Mouse (Mus musculus): ENCODE data around the gene Sec23a.
"Not testable (repeated sequence)": the region's sequence is repeated elsewhere in the genome, so short reads cannot be mapped to it uniquely, and the experiment has no call there.

Sec23a gene

GRCm38 (mm10) chr12:58981178-58981661 is 30.6 kb downstream of the Sec23a start:
- not testable (repeated sequence) for DNase-seq

- no peak for DNase-seq
Measured at GRCm38 (mm10) chr12:58976966-58977365, 34.9 kb downstream of the Sec23a start.

- peak; percentile 6 for DNase-seq
Measured at GRCm38 (mm10) chr12:58964583-58964982, 47.2 kb downstream of the Sec23a start.

GRCm38 (mm10) chr12:58960844-58961243 is 51.0 kb downstream of the Sec23a start:
- DNase-seq = no peak

- no peak for DNase-seq
Measured at GRCm38 (mm10) chr12:58956624-58957023, 55.2 kb downstream of the Sec23a start.

- no peak for DNase-seq
Measured at GRCm38 (mm10) chr12:58956162-58956561, 55.7 kb downstream of the Sec23a start.

- DNase-seq = no peak
Measured at GRCm38 (mm10) chr12:58947879-58948278, 63.9 kb downstream of the Sec23a start.

- DNase-seq = peak; percentile 47
Measured at GRCm38 (mm10) chr12:58947231-58947630, 64.6 kb downstream of the Sec23a start.

- no peak for DNase-seq
Measured at GRCm38 (mm10) chr12:58942544-58942943, 69.3 kb downstream of the Sec23a start.

GRCm38 (mm10) chr12:58934580-58934979 is 77.2 kb downstream of the Sec23a start:
- DNase-seq = no peak

- DNase-seq = no peak
Measured at GRCm38 (mm10) chr12:58924996-58925395, 86.8 kb downstream of the Sec23a start.

- DNase-seq = peak; percentile 3
Measured at GRCm38 (mm10) chr12:58924025-58924424, 87.8 kb downstream of the Sec23a start.

- DNase-seq = no peak
Measured at GRCm38 (mm10) chr12:58920775-58921174, 91.0 kb downstream of the Sec23a start.

GRCm38 (mm10) chr12:58919516-58919915 is 92.3 kb downstream of the Sec23a start:
- DNase-seq = no peak

GRCm38 (mm10) chr12:58909826-58910225 is 102.0 kb downstream of the Sec23a start:
- DNase-seq = no peak

Measured in thymus, postnatal 14 days (tissue).